Mouse (Mus musculus) thymus, adult 2 months (tissue): Measurements from ENCODE around the gene Gucy1b1. TPM values are rescaled to one million over a fixed set of nuclear protein-coding genes. Genes with fewer than 3 reads are reported as not detected.

ENCODE experiments used
- DNase-seq: peaks from one replicate; pipeline ENCODE4 v3.0.0; 2021
- H3K27ac ChIP-seq: fragments of 200-500 bp; 2 replicates; pipeline ENCODE4 v1.5.1; 2012; ENCODE audit warnings: low read length, control low read depth; ENCODE audit not compliant: control insufficient read depth, insufficient read depth
- H3K27me3 ChIP-seq: fragments of 200-500 bp; 2 replicates; pipeline ENCODE4 v1.6.1; 2012; ENCODE audit warnings: mild to moderate bottlenecking, low read length, moderate library complexity, mixed read lengths; ENCODE audit not compliant: control insufficient read depth, insufficient read depth
- H3K36me3 ChIP-seq: fragments of 200-500 bp; 2 replicates; pipeline ENCODE4 v1.6.1; 2012; ENCODE audit warnings: mild to moderate bottlenecking, low read length, moderate library complexity; ENCODE audit not compliant: control insufficient read depth, insufficient read depth
- H3K4me1 ChIP-seq: fragments of 200-500 bp; replicated peaks from 2 replicates; pipeline ENCODE4 v1.6.1; 2012; ENCODE audit warnings: low read length; ENCODE audit not compliant: control insufficient read depth, insufficient read depth
- H3K4me3 ChIP-seq: fragments of 200-500 bp; 2 replicates; pipeline ENCODE4 v1.5.1; 2012; ENCODE audit warnings: mild to moderate bottlenecking, low read length, control low read depth, moderate library complexity; ENCODE audit not compliant: control insufficient read depth, insufficient read depth
- CTCF ChIP-seq: fragments of 200-500 bp; IDR thresholded peaks from 2 replicates; pipeline ENCODE4 v1.5.1; 2012; ENCODE audit warnings: mild to moderate bottlenecking, control low read depth, low read length, moderate library complexity, borderline replicate concordance; ENCODE audit not compliant: control insufficient read depth, poor library complexity, insufficient read depth; ENCODE audit errors: extremely low read depth
- POLR2A ChIP-seq: fragments of 200-500 bp; IDR thresholded peaks from 2 replicates; pipeline ENCODE4 v1.6.1; 2012; ENCODE audit warnings: mild to moderate bottlenecking, low read length, control low read depth, moderate library complexity; ENCODE audit not compliant: control insufficient read depth, poor library complexity, insufficient read depth; ENCODE audit errors: extremely low read depth
- WGBS: fragments of 180-500 bp; shearing (Covaris S2); methylation state at CpG from one replicate; pipeline ENCODE4 v1.1.7; 2018; 5-methylcytosine and 5-hydroxymethylcytosine counted together
- polyA plus RNA-seq: library from polyadenylated mRNA; depleted of rRNA; stranded (reverse); fragments of >200 nt; gene quantifications from 2 replicates; pipeline ENCODE4 v1.2.3, GENCODE M21; 2012

The Gucy1b1 gene
- polyA plus RNA-seq, 1 experiment = 1.2 TPM

- Histone ChIP-seq H3K4me3 (no peak overlapping the region), H3K36me3 (no peaks in the 10 kb centered on the region), H3K27me3 (no peaks in the 10 kb centered on the region), H3K4me1 (no peaks in the 10 kb centered on the region), H3K27ac (no peak overlapping the region)
- DNase-seq = no peak
- WGBS = 98% methylated on average over 2 of the region's 2 CpGs
- TF ChIP-seq POLR2A = no peak
- no peak for TF ChIP-seq CTCF
Observed at GRCm38 (mm10) chr3:82036262-82037044, 38.0 kb downstream of the Gucy1b1 start.

- no peak overlapping the region for H3K27ac ChIP-seq
- no peak for DNase-seq
- no peaks in the 10 kb centered on the region for H3K36me3 ChIP-seq
- H3K4me1 ChIP-seq = no peaks in the 10 kb centered on the region
- no peaks in the 10 kb centered on the region for H3K27me3 ChIP-seq
- WGBS = 63% methylated on average over 1 of the region's 1 CpGs
- TF ChIP-seq CTCF = no peak
- H3K4me3 ChIP-seq = no peak overlapping the region
Observed at GRCm38 (mm10) chr3:82030008-82030748, 44.3 kb downstream of the Gucy1b1 start.

GRCm38 (mm10) chr3:82029229-82029628 is 45.3 kb downstream of the Gucy1b1 start:
- peak; percentile 28 for DNase-seq
- Histone ChIP-seq H3K27me3 (no peaks in the 10 kb centered on the region), H3K27ac (no peak overlapping the region), H3K4me1 (no peaks in the 10 kb centered on the region), H3K36me3 (no peaks in the 10 kb centered on the region), H3K4me3 (no peak overlapping the region)
- no peak for TF ChIP-seq CTCF
- TF ChIP-seq POLR2A = no peak
- 0% methylated on average over 3 of the region's 3 CpGs for WGBS

- DNase-seq = no peak
- TF ChIP-seq CTCF (no peak), POLR2A (no peak)
- no peaks in the 10 kb centered on the region for H3K36me3 ChIP-seq
- H3K27me3 ChIP-seq = no peaks in the 10 kb centered on the region
- no peak overlapping the region for H3K4me3 ChIP-seq
- H3K4me1 ChIP-seq = no peaks in the 10 kb centered on the region
- 92% methylated on average over 1 of the region's 1 CpGs for WGBS
- H3K27ac ChIP-seq = no peak overlapping the region
Observed at GRCm38 (mm10) chr3:82027286-82027685, 47.2 kb downstream of the Gucy1b1 start.

GRCm38 (mm10) chr3:82023065-82023464 is 51.4 kb downstream of the Gucy1b1 start:
- DNase-seq = no peak
- 95% methylated on average over 3 of the region's 3 CpGs for WGBS
- Histone ChIP-seq H3K27ac (no peak overlapping the region), H3K4me1 (no peaks in the 10 kb centered on the region), H3K36me3 (no peaks in the 10 kb centered on the region), H3K27me3 (no peaks in the 10 kb centered on the region), H3K4me3 (no peak overlapping the region)
- TF ChIP-seq POLR2A (no peak), CTCF (no peak)

GRCm38 (mm10) chr3:82022421-82022920 is 52.0 kb downstream of the Gucy1b1 start:
- Histone ChIP-seq H3K27me3 (no peaks in the 10 kb centered on the region), H3K27ac (no peak overlapping the region), H3K36me3 (no peaks in the 10 kb centered on the region), H3K4me1 (no peaks in the 10 kb centered on the region), H3K4me3 (no peak overlapping the region)
- WGBS = 91% methylated on average over 8 of the region's 8 CpGs
- no peak for TF ChIP-seq POLR2A
- no peak for TF ChIP-seq CTCF
- DNase-seq = no peak
